ENCODE assay signal across 12 mouse cellular contexts in the genomic region with DNA sequence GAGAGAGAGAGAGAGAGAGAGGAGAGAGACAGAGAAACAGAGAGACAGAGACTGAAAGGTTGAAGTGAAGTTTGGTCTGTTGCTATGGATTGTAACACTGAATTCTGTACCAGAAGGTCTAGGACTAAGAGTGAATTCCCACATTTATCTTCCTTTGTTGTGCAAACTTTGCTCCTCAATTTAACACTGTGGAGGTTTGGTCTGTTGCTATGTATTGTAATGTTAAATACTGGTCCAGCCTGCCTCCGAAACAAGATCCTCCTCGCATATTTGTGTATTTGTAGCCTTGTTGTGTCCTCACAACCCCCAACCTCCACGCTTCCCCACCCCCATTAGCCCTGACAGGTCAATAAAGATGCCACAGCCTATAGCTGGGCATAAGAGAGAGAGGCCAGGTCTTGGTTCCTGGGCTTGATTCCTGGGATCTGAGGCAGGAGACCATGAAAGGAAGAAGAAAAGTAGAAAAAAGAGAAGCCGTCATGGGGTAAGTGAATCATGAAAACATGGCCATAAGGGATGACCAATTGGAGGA.
"Had no signal": no experiment of that assay in that cellular context is flagged by ENCODE, and none has a peak within 500 bp of the region (broad histone marks: within the 10 kb centered on the region; RNA-seq: fewer than 3 reads in every experiment).

No protein-coding gene starts in this region.

- DNase-seq: kidney, postnatal 10 days; kidney, postnatal 36 days; layer of hippocampus, postnatal 36 days; liver, embryonic 13.5 days; lung, adult 2 months; lung, postnatal 14 days; lung, postnatal 4 days; midbrain, embryonic 14.5 days; right cerebral cortex, adult 18-20 months; right cerebral cortex, postnatal 14 days; right cerebral cortex, postnatal 4 days; thymus, postnatal 25 days had no signal
